Mouse (Mus musculus) liver, postnatal 0 days (tissue): ENCODE results near the gene Cask. TPM values are rescaled to one million over a fixed set of nuclear protein-coding genes. Genes with fewer than 3 reads are reported as not detected.

Experiments used
- ATAC-seq: fragments of 200-750 bp; cut with Nextera tagmentation; 2 replicates; pipeline ENCODE4 v1.8.0; 2017; ENCODE audit warnings: mild to moderate bottlenecking, moderate library complexity
- DNase-seq: peaks from one replicate; pipeline ENCODE4 v3.0.0-alpha.2; 2016
- H3K27ac ChIP-seq: fragments of 300-500 bp; sonication (generic); 2 replicates; pipeline ENCODE4 v1.5.1; 2014; ENCODE audit warnings: antibody characterized with exemption, moderate library complexity, mild to moderate bottlenecking, low read depth
- H3K27me3 ChIP-seq: fragments of 300-500 bp; sonication (generic); 2 replicates; pipeline ENCODE4 v1.6.1; 2014; ENCODE audit warnings: low read length, control low read depth, mixed read lengths; ENCODE audit not compliant: insufficient read depth
- H3K36me3 ChIP-seq: fragments of 300-500 bp; sonication (generic); replicated peaks from 2 replicates; pipeline ENCODE4 v1.6.1; 2014; ENCODE audit warnings: mild to moderate bottlenecking, control low read depth, low read length, moderate library complexity, mixed read lengths; ENCODE audit not compliant: insufficient read depth
- H3K4me1 ChIP-seq: fragments of 300-500 bp; sonication (generic); 2 replicates; pipeline ENCODE4 v1.6.1; 2014; ENCODE audit warnings: antibody characterized with exemption, mild to moderate bottlenecking, control low read depth; ENCODE audit not compliant: insufficient read depth
- H3K4me2 ChIP-seq: fragments of 300-500 bp; sonication (generic); 2 replicates; pipeline ENCODE4 v1.6.1; 2014; ENCODE audit warnings: low read depth, mild to moderate bottlenecking, low read length, moderate library complexity, mixed read lengths
- H3K4me3 ChIP-seq: fragments of 300-500 bp; sonication (generic); 2 replicates; pipeline ENCODE4 v1.5.1; 2014; ENCODE audit warnings: low read depth, low read length
- H3K9ac ChIP-seq: fragments of 300-500 bp; sonication (generic); replicated peaks from 2 replicates; pipeline ENCODE4 v1.6.1; 2014; ENCODE audit warnings: mild to moderate bottlenecking, moderate library complexity
- H3K9me3 ChIP-seq: fragments of 300-500 bp; sonication (generic); 2 replicates; pipeline ENCODE4 v1.6.1; 2016; ENCODE audit warnings: mild to moderate bottlenecking, control low read depth, low read length, mixed read lengths
- CTCF ChIP-seq: sonication (generic); IDR thresholded peaks from 2 replicates; pipeline ENCODE4 v1.5.1; 2016; ENCODE audit warnings: antibody characterized with exemption, low read depth
- EP300 ChIP-seq: IDR thresholded peaks from 2 replicates; pipeline ENCODE4 v1.6.1; 2016; ENCODE audit warnings: antibody characterized with exemption, low read depth, mild to moderate bottlenecking
- WGBS: fragments of 180-500 bp; shearing (Covaris S2); extraction: QIAGEN DNeasy Blood & Tissue Kit; methylation state at CpG from one replicate; pipeline ENCODE4 v1.1.7; 2014; ENCODE audit not compliant: insufficient replicate concordance; 5-methylcytosine and 5-hydroxymethylcytosine counted together
- polyA plus RNA-seq: library from polyadenylated mRNA; unstranded; fragments of >200 nt; fragmentation: Nextera tagmentation; extraction: Ambion mirVana; gene quantifications from 2 replicates; pipeline ENCODE4 v1.2.1, GENCODE M21; 2015

Cask gene
- polyA plus RNA-seq, 1 experiment from 2014 or later: 1.9 TPM

- H3K4me1 ChIP-seq: no peaks in the 10 kb centered on the region
- H3K4me2 ChIP-seq: no peak overlapping the region
- no peak overlapping the region for H3K27ac ChIP-seq
- TF ChIP-seq EP300: no peak
- no peak for TF ChIP-seq CTCF
- WGBS: 47% methylated on average over 3 of the region's 3 CpGs
- no peaks in the 10 kb centered on the region for H3K36me3 ChIP-seq
- H3K9ac ChIP-seq: no peak overlapping the region
- no peak overlapping the region for H3K4me3 ChIP-seq
- H3K9me3 ChIP-seq: no peaks in the 10 kb centered on the region
- DNase-seq (no peak), ATAC-seq (no peak)
- no peaks in the 10 kb centered on the region for H3K27me3 ChIP-seq
These were observed 243.4 kb downstream of the Cask start for GRCm38 (mm10) chrX:13607752-13608151.

GRCm38 (mm10) chrX:13606741-13607140 is 244.4 kb downstream of the Cask start:
- Histone ChIP-seq H3K4me2 (no peak overlapping the region), H3K4me1 (no peaks in the 10 kb centered on the region), H3K4me3 (no peak overlapping the region), H3K27ac (no peak overlapping the region), H3K9me3 (no peaks in the 10 kb centered on the region), H3K36me3 (no peaks in the 10 kb centered on the region), H3K9ac (no peak overlapping the region), H3K27me3 (no peaks in the 10 kb centered on the region)
- WGBS: 41% methylated on average over 3 of the region's 3 CpGs
- DNase-seq (no peak), ATAC-seq (no peak)
- TF ChIP-seq CTCF: no peak
- no peak for TF ChIP-seq EP300

GRCm38 (mm10) chrX:13599966-13600365 is 251.2 kb downstream of the Cask start:
- Histone ChIP-seq H3K9me3 (no peaks in the 10 kb centered on the region), H3K27ac (no peak overlapping the region), H3K4me2 (no peak overlapping the region), H3K9ac (no peak overlapping the region), H3K4me3 (no peak overlapping the region), H3K36me3 (no peaks in the 10 kb centered on the region), H3K4me1 (no peaks in the 10 kb centered on the region), H3K27me3 (no peaks in the 10 kb centered on the region)
- no peak for DNase-seq
- WGBS: 35% methylated on average over 1 of the region's 1 CpGs
- ATAC-seq: no peak
- TF ChIP-seq EP300 (no peak), CTCF (no peak)

GRCm38 (mm10) chrX:13599373-13599772 is 251.8 kb downstream of the Cask start:
- Histone ChIP-seq H3K4me2 (no peak overlapping the region), H3K27me3 (no peaks in the 10 kb centered on the region), H3K4me1 (no peaks in the 10 kb centered on the region), H3K4me3 (no peak overlapping the region), H3K9me3 (no peaks in the 10 kb centered on the region), H3K9ac (no peak overlapping the region), H3K36me3 (no peaks in the 10 kb centered on the region), H3K27ac (no peak overlapping the region)
- ATAC-seq: no peak
- TF ChIP-seq EP300 (no peak), CTCF (no peak)
- no peak for DNase-seq
- WGBS: 37% methylated on average over 2 of the region's 2 CpGs

- no peak overlapping the region for H3K27ac ChIP-seq
- no peak for DNase-seq
These were observed 273.5 kb downstream of the Cask start for GRCm38 (mm10) chrX:13577647-13578046.

GRCm38 (mm10) chrX:13576606-13577005 is 274.6 kb downstream of the Cask start:
- Histone ChIP-seq H3K36me3 (no peaks in the 10 kb centered on the region), H3K4me2 (no peak overlapping the region), H3K27ac (no peak overlapping the region), H3K9ac (no peak overlapping the region), H3K4me1 (no peaks in the 10 kb centered on the region), H3K9me3 (0 out of 2 replicates have a peak, but pooled peaks cover 2% of the 10 kb centered on the region), H3K27me3 (no peaks in the 10 kb centered on the region), H3K4me3 (no peak overlapping the region)
- WGBS: 24% methylated on average over 2 of the region's 2 CpGs
- DNase-seq (peak; percentile 17), ATAC-seq (peak; percentile 31; the same call in 1 of the 2 replicates)
- TF ChIP-seq CTCF (no peak), EP300 (no peak)

More at GRCm38 (mm10) chrX:13577647-13578046, 273.5 kb downstream of the Cask start:
- H3K4me2 ChIP-seq: no peak overlapping the region
- TF ChIP-seq EP300 (no peak), CTCF (no peak)
- no peaks in the 10 kb centered on the region for H3K27me3 ChIP-seq
- H3K4me1 ChIP-seq: no peaks in the 10 kb centered on the region
- H3K9ac ChIP-seq: no peak overlapping the region
- H3K36me3 ChIP-seq: no peaks in the 10 kb centered on the region
- no peak for ATAC-seq
- H3K4me3 ChIP-seq: no peak overlapping the region
- 47% methylated on average over 3 of the region's 3 CpGs for WGBS
- H3K9me3 ChIP-seq: 0 out of 2 replicates have a peak, but pooled peaks cover 2% of the 10 kb centered on the region

GRCm38 (mm10) chrX:13574872-13575271 is 276.3 kb downstream of the Cask start:
- 72% methylated on average over 3 of the region's 3 CpGs for WGBS
- DNase-seq (no peak), ATAC-seq (no peak)
- H3K4me1 ChIP-seq: no peaks in the 10 kb centered on the region
- no peak overlapping the region for H3K27ac ChIP-seq
- no peaks in the 10 kb centered on the region for H3K36me3 ChIP-seq
- no peak overlapping the region for H3K4me2 ChIP-seq
- H3K27me3 ChIP-seq: no peaks in the 10 kb centered on the region
- H3K9ac ChIP-seq: no peak overlapping the region
- no peak overlapping the region for H3K4me3 ChIP-seq
- 0 out of 2 replicates have a peak, but pooled peaks cover 2% of the 10 kb centered on the region for H3K9me3 ChIP-seq
- no peak for TF ChIP-seq EP300
- no peak for TF ChIP-seq CTCF
